Mouse (Mus musculus): ENCODE measurements around the gene Gm13290.
A peak's percentile ranks its signal among the peaks of the same experiment; 100 is the strongest.
"Not testable (repeated sequence)": the region's sequence is repeated elsewhere in the genome, so short reads cannot be mapped to it uniquely, and the experiment has no call there.

The Gm13290 gene

GRCm38 (mm10) chr4:88773534-88773933 is at the start of gene Gm13290:
TSS of gene Gm13290 (plus strand) at chr4:88773834.
- not testable (repeated sequence) for DNase-seq (ENCODE audit: low spot score in 2 of 2)

- no peak for DNase-seq (ENCODE audit: low spot score in 2 of 2)
These were observed 46.9 kb upstream of the Gm13290 start for GRCm38 (mm10) chr4:88726727-88727126.

DNA sequence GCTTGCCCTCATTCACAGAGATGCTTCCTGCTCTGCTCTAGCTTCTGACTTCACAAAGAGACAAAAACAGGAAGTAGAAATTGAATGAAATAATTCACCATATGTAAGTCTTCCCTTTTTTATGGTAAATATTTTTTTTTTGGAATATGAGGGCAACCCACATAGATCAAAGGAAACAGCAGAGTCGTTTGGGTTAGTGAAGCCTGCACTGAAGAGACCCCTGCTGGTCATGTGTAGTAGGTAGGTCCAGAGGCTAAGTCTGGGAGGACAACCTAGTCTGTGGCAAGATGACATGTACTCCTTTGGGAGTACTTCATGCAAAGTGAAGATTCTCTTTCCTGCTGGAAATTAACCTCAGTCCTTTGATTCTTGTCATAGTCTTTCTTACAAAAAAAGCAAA is 46.3 kb upstream of the Gm13290 start:
- peak in 1 of 2 experiments; percentile 36 for DNase-seq (ENCODE audit: low spot score in 2 of 2)

- peak; percentile 60 to 68 for DNase-seq (ENCODE audit: low spot score in 2 of 2)
These were observed 35.2 kb upstream of the Gm13290 start for GRCm38 (mm10) chr4:88738480-88738879.

- no peak for DNase-seq (ENCODE audit: low spot score in 2 of 2)
These were observed 34.6 kb upstream of the Gm13290 start for GRCm38 (mm10) chr4:88739036-88739435.

DNA sequence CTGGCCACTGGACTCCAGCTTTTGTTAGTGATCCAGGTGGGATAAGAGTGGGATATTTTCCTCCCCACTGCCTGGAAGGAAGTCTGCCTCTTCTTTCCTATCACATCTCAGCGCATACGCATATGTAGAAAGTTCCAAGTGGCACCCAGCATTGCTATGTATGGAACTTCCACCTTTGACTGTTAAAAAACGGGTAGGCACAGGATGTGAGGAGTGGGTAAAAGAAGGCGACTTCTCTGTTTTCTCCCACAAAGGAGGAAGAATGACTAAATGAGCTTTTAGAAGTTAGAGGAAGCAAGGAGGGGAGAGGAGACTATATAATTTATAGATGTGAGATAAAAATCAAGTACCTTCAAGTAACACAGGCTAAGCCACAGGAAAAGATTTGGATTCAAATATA is 32.2 kb upstream of the Gm13290 start:
- DNase-seq (ENCODE audit: low spot score in 2 of 2): no peak

- no peak for DNase-seq (ENCODE audit: low spot score in 2 of 2)
These were observed 30.8 kb upstream of the Gm13290 start for GRCm38 (mm10) chr4:88742771-88743371.

GRCm38 (mm10) chr4:88744207-88744606 is 29.4 kb upstream of the Gm13290 start:
- no peak for DNase-seq (ENCODE audit: low spot score in 2 of 2)

GRCm38 (mm10) chr4:88749926-88750325 is 23.7 kb upstream of the Gm13290 start:
- no peak for DNase-seq (ENCODE audit: low spot score in 2 of 2)

GRCm38 (mm10) chr4:88754818-88755340 is 18.8 kb upstream of the Gm13290 start, which contains the start of gene Gm13271:
TSS of gene Gm13271 (plus strand) at chr4:88754868.
- DNase-seq (ENCODE audit: low spot score in 2 of 2): peak; percentile 54 to 55

DNA sequence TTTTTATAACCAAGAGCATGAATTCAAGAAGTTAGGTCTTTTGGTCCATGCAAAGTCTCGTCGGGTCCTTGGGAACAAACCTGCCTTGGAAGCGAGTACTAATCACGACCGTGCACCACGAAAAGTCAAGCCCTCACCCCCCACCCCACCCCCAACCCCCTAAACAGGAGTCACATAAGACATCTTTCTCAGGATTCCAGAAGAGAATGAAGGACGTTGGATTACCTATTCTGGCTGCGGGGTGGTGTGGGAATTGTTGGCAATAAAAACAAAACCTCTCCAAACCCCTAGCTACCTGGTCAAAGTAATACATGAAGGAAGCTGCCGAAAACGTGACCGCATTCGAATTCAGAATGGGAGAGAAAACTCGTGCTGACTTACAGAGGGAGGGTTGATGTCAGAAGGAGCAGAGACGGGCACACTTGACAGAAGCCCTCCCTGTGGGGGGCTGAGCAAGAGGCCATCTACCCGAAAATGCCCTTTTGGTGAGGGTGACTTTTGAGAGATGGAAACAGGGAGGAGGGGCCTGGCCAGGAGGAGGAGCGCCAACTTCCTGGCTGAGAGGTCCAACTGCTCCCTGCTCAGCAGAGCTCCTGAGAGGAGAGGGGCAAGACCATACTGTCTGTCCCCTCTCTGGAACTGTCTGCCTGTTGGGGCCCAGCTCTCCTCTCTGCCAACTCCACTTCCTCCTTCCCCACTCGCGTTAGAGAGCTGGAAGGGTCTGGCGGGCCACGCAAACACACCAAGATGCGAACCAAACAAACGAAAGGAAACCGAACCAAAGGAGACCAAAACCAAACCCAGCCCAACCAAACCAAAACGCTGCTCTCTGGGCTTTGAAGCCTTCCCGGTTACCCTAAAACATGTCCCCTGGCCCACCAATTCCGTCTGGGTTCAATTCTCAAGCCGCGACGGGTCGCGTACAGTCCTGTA is 16.8 kb upstream of the Gm13290 start:
- DNase-seq (ENCODE audit: low spot score in 2 of 2): peak in 1 of 2 experiments; percentile 20

DNA sequence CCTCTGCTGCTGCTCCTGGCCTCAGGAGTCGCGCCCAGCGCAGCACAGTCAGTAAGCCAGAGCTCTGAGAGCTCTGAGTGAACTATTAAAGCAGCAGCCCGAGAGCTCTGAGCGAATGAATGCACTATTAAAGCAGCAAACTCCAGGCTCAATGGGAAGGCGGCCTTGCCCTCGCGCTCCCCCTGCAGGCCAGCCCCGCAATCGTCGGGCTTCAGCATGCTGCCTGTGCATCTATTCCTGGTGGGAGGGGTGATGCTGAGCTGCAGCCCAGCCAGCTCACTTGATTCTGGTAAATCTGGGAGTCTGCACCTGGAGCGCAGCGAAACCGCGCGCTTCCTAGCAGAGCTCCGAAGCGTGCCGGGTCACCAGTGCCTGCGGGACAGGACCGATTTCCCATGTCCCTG is 16.0 kb upstream of the Gm13290 start:
- peak; percentile 90 to 92 for DNase-seq (ENCODE audit: low spot score in 2 of 2)

DNA sequence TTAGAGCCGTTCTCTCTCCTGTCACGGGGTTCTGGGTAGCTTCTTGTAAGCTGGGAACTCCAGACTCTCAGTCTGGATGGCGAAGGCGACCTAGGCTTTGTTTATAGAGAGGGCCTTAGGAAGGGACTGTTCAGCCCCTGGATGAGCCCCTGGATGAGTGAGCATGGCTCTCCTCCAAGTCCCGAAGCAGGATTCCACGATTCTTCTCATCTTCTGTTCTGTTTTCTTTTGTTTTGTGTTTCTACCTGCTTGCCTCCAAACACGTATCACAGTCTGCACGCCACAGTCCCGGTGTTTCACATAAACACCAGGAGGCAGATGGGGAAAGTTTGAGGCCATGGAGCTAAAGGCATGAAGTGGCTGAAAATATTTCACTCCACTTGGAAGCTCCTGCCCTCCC is 14.9 kb upstream of the Gm13290 start:
- not testable (repeated sequence) for DNase-seq (ENCODE audit: low spot score in 2 of 2)

- DNase-seq (ENCODE audit: low spot score in 2 of 2): peak; percentile 22 to 25
These were observed 13.9 kb upstream of the Gm13290 start, which contains the start of gene Gm13283 for GRCm38 (mm10) chr4:88759610-88760268. TSS of gene Gm13283 (plus strand) at chr4:88760119.

DNA sequence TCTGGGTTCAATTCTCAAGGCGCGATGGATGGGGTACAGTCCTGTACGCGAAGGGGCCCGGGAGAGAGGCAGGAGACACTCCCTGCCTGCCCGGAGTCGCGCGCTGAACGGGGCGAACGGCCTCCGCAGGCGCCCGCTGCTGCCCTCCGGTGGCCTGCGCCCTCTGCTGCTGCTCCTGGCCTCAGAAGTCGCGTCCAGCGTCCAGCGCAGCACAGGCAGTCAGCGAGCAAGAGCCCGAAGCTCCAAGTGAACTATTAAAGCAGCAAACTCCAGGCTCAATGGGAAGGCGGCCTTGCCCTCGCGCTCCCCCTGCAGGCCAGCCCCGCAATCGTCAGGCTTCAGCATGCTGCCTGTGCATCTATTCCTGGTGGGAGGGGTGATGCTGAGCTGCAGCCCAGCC is 13.2 kb upstream of the Gm13290 start:
- peak; percentile 63 to 64 for DNase-seq (ENCODE audit: low spot score in 2 of 2)

DNA sequence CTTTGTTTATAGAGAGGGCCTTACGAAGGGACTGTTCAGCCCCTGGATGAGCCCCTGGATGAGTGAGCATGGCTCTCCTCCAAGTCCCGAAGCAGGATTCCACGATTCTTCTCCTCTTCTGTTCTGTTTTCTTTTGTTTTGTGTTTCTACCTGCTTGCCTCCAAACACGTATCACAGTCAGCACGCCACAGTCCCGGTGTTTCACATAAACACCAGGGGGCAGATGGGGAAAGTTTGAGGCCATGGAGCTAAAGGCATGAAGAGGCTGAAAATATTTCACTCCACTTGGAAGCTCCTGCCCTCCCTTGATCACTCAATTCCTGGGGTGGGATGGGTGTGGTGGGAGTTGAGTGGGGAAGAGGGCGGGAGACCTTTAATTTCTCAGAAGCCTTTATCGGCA is 11.9 kb upstream of the Gm13290 start:
- peak; percentile 57 to 74 for DNase-seq (ENCODE audit: low spot score in 2 of 2)

GRCm38 (mm10) chr4:88762341-88762740 is 11.3 kb upstream of the Gm13290 start:
- DNase-seq (ENCODE audit: low spot score in 2 of 2): not testable (repeated sequence)

DNA sequence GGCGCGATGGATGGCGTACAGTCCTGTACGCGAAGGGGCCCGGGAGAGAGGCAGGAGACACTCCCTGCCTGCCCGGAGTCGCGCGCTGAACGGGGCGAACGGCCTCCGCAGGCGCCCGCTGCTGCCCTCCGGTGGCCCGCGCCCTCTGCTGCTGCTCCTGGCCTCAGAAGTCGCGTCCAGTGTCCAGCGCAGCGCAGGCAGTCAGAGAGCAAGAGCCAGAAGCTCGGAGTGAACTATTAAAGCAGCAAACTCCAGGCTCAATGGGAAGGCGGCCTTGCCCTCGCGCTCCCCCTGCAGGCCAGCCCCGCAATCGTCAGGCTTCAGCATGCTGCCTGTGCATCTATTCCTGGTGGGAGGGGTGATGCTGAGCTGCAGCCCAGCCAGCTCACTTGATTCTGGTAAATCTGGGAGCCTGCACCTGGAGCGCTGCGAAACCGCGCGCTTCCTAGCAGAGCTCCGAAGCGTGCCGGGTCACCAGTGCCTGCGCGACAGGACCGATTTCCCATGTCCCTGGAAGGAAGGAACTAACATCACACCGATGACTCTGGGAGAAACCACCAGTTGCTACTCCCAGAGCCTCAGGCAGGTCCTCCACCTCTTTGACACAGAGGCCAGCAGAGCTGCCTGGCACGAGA is 10.1 kb upstream of the Gm13290 start:
- peak; percentile 47 to 52 for DNase-seq (ENCODE audit: low spot score in 2 of 2)

- DNase-seq (ENCODE audit: low spot score in 2 of 2): not testable (repeated sequence)
These were observed 3.0 kb downstream of the Gm13290 start, which contains the start of gene Gm13289 for GRCm38 (mm10) chr4:88776622-88777021. TSS of gene Gm13289 (plus strand) at chr4:88776922.

- not testable (repeated sequence) for DNase-seq (ENCODE audit: low spot score in 2 of 2)
These were observed 5.9 kb downstream of the Gm13290 start, which contains the start of gene Gm13272 for GRCm38 (mm10) chr4:88779550-88779949. TSS of gene Gm13272 (plus strand) at chr4:88779850.

DNA sequence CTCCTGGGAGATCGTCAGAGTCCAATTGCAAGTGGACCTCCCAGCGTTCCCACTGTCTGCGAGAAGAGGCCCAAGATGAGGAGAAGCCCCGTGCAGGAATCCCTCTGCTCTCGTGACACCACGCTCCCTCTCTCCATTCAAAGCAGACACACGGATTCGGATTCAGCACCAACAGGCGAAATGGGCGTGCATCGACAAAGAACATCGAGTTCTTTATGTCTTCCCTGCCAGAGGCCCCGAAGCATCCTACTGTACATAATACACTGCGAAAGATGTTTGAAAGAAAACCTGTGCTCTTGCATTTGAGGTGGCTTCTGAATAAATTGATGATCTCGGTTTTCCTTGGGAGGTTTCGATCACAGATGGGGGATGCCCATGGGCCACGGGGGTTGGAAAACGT is 6.7 kb downstream of the Gm13290 start:
- not testable (repeated sequence) for DNase-seq (ENCODE audit: low spot score in 2 of 2)
